Mouse (Mus musculus) macrophage (primary cell): ENCODE data around the gene Rragd. TPM values are rescaled to one million over a fixed set of nuclear protein-coding genes. Genes with fewer than 3 reads are reported as not detected.
"Not testable (repeated sequence)": the region's sequence is repeated elsewhere in the genome, so short reads cannot be mapped to it uniquely, and the experiment has no call there.

ENCODE experiments used
- H3K27ac ChIP-seq: fragments of 350-480 bp; formaldehyde crosslinking; 2 replicates; pipeline ENCODE4 v1.9.0; 2021
- H3K36me3 ChIP-seq: fragments of 350-480 bp; formaldehyde crosslinking; 2 replicates; pipeline ENCODE4 v1.9.0; 2021; ENCODE audit errors: inconsistent target
- H3K4me3 ChIP-seq: fragments of 350-480 bp; formaldehyde crosslinking; 2 replicates; pipeline ENCODE4 v1.9.0; 2021; ENCODE audit errors: inconsistent target
- H3K79me2 ChIP-seq: fragments of 350-480 bp; formaldehyde crosslinking; 2 replicates; pipeline ENCODE4 v1.9.0; 2021; ENCODE audit errors: inconsistent target
- WGBS: methylation state at CpG from one replicate; pipeline ENCODE4 v1.1.7; 2026; ENCODE audit warnings: inconsistent platforms; ENCODE audit not compliant: missing documents; 5-methylcytosine and 5-hydroxymethylcytosine counted together
- polyA plus RNA-seq: library from polyadenylated mRNA; stranded (reverse); fragments of 250-400 nt; gene quantifications from 3 replicates; pipeline ENCODE4 v1.2.4, GENCODE M21; 2018; ENCODE audit warnings: inconsistent platforms

The Rragd gene
- polyA plus RNA-seq, 1 experiment from 2014 or later = 29.9 TPM

DNA sequence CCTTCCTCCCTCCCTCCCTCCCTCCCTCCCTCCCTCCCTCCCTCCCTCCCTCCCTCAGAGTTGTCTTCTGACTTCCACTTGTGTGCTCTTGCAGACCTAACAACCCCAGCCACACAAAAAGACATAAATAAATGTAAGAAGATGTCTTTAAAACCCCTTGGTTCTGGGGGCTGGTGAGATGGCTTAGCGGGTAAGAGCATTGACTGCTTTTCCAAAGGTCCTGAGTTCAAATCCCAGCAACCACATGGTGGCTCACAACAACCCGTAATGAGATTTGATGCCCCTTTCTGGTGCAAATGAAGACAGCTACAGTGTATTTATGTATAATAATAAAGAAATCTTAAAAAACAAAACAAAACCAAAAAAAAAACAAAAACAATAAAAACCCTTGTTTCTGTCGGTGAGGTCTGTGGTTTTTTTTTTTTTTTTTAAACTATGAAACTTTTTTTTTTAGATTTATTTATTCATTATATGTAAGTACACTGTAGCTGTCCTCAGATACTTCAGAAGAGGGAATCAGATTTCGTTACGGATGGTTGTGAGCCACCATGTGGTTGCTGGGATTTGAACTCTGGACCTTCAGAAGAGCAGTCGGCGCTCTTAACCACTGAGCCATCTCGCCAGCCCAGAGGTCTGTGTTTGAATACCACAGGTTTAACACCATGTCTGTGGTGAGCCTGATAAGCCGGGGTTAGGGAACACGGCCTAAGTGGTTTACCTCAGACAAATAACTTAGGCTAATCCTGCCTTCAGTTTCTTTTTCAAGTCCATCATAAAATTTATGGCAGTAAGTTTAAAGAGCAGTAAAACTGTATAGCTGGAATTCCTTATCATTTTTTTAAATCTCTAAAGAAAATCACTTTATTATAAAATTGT, 23.0 kb downstream of the Rragd start:
- H3K4me3 ChIP-seq, H3K79me2 ChIP-seq, H3K36me3 ChIP-seq, H3K27ac ChIP-seq: not testable (repeated sequence)
- WGBS = 68% methylated on average over 10 of the region's 10 CpGs

DNA sequence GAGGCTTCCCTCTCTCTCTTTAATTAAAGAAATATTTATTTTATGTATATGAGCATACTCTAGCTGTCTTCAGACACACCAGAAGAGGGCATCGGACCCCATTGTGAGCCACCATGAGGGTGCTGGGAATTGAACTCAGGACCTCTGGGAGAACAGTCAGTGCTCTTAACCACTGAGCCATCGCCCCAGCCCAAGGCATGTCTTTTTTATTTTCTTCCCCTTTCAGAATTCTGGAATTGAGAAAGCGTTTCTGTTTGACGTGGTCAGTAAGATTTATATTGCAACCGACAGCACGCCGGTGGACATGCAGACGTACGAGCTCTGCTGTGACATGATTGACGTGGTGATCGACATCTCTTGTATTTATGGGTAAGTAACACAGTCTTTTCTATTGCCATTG, 24.0 kb downstream of the Rragd start:
- 80% methylated on average over 9 of the region's 11 CpGs for WGBS

DNA sequence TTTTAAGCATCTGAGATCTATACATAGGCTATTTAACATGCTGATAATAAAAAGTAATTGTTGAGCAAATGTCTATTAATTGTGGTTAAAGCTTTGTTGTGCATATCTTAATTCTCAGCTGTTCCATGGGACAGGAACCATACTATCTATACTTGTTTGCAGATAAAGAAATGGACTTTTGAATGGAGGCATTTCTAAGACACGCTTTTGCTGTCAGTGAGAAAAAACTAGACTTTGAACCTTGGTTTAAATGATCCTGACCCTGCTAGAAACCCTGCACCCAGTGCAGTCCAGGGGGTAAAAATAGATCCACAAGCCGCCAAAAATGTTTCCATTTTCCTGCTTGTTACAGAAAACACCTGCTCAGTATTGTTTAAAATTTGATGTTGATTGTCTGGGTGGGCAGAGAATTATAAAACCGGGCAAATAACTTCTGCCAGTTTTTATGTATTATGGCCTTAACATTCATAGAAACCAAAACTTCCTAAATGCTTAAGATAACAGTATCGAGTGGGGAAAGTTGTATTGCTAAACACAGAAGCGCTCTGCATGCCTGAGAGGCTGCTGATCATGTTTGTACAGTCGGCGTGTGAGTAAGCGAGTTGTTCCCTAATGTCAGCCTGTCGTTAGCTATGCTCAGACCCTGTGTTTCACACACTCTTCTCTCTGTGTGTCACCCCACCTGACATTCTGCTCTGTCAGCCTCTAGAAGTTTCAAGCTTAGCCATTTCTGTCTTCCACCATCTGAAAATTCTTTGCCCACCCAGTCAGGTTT, 24.8 kb downstream of the Rragd start:
- H3K36me3 ChIP-seq = no peaks in the 10 kb centered on the region
- no peak overlapping the region for H3K27ac ChIP-seq
- no peak overlapping the region for H3K4me3 ChIP-seq
- no peaks in the 10 kb centered on the region for H3K79me2 ChIP-seq
- WGBS = 84% methylated on average over 9 of the region's 9 CpGs

More for the DNA sequence above, 24.0 kb downstream of the Rragd start:
- Histone ChIP-seq H3K4me3 (no peak overlapping the region), H3K27ac (no peak overlapping the region), H3K79me2 (no peaks in the 10 kb centered on the region), H3K36me3 (no peaks in the 10 kb centered on the region)

GRCm38 (mm10) chr4:33010078-33010477, 27.2 kb downstream of the Rragd start:
- H3K79me2 ChIP-seq = no peaks in the 10 kb centered on the region
- H3K4me3 ChIP-seq = no peak overlapping the region
- no peak overlapping the region for H3K27ac ChIP-seq
- no peaks in the 10 kb centered on the region for H3K36me3 ChIP-seq
- 89% methylated on average over 1 of the region's 1 CpGs for WGBS

DNA sequence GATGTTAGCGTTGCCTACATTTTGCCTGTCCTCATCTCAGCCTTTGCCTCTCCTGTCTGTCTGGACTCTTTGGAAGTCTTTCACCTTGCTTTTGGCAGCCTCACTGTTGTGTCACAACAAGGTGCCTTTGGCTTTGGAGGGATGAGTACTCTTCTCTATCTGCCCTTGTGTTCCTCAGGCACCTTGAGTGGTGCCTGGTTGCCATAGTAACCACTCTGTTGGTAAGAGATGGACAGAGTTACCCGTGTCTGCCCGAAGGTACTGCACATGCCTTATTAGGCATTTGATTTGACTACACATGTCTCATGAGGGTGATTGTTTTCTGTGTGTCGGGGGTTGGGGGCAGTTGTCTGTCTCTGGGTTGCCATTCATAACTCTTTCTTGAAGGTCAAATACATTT, 29.6 kb downstream of the Rragd start:
- WGBS = 88% methylated on average over 4 of the region's 4 CpGs
- Histone ChIP-seq H3K27ac (no peak overlapping the region), H3K36me3 (no peaks in the 10 kb centered on the region), H3K79me2 (no peaks in the 10 kb centered on the region), H3K4me3 (no peak overlapping the region)

DNA sequence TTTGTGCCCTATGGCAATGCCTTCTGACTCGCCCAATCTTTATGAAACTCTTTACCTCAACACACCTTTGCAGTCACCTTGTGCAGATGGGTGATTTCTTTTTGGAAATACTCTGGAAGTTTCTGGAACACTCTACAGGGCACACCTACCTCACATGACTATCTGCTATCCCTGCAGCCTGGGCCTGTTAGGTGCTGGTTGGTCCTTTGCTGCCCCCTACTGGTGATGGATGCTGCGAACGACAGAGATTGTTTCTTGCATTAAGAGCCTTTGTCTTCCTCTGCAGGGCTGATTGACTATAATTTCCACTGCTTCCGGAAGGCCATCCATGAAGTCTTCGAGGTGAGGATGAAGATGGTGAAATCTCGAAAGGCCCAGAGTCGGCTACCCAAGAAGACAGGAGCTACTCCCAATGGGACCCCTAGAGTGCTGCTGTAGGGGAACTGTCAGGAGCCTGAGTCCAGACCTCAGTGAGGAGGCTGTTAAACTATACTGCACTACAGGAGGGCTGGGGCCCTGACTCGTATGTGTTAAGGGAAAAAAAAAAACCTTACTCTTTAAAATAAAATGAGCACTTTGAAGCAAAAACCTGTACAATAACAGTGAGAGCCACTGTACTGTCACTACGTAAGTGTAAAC, 35.6 kb downstream of the Rragd start:
- no peak overlapping the region for H3K27ac ChIP-seq
- no peaks in the 10 kb centered on the region for H3K79me2 ChIP-seq
- no peaks in the 10 kb centered on the region for H3K36me3 ChIP-seq
- 34% methylated on average over 9 of the region's 9 CpGs for WGBS
- H3K4me3 ChIP-seq = no peak overlapping the region

- no peak overlapping the region for H3K27ac ChIP-seq
- H3K36me3 ChIP-seq = no peaks in the 10 kb centered on the region
- WGBS = 85% methylated on average over 8 of the region's 8 CpGs
- H3K79me2 ChIP-seq = no peaks in the 10 kb centered on the region
- H3K4me3 ChIP-seq = no peak overlapping the region
Measured at GRCm38 (mm10) chr4:33024420-33024819, 41.6 kb downstream of the Rragd start.

GRCm38 (mm10) chr4:33029104-33029503, 46.3 kb downstream of the Rragd start:
- Histone ChIP-seq H3K4me3 (no peak overlapping the region), H3K27ac (no peak overlapping the region), H3K36me3 (no peaks in the 10 kb centered on the region), H3K79me2 (peaks cover 25% of the 10 kb centered on the region)
- 99% methylated on average over 7 of the region's 7 CpGs for WGBS

GRCm38 (mm10) chr4:33030264-33031194, 47.7 kb downstream of the Rragd start:
- WGBS = 14% methylated on average over 54 of the region's 55 CpGs
- Histone ChIP-seq H3K27ac (0 out of 2 replicates have a peak overlapping the region, but pooled peaks have one; percentile 22), H3K36me3 (no peaks in the 10 kb centered on the region), H3K4me3 (peak overlapping the region; percentile 60), H3K79me2 (peaks cover 39% of the 10 kb centered on the region)

DNA sequence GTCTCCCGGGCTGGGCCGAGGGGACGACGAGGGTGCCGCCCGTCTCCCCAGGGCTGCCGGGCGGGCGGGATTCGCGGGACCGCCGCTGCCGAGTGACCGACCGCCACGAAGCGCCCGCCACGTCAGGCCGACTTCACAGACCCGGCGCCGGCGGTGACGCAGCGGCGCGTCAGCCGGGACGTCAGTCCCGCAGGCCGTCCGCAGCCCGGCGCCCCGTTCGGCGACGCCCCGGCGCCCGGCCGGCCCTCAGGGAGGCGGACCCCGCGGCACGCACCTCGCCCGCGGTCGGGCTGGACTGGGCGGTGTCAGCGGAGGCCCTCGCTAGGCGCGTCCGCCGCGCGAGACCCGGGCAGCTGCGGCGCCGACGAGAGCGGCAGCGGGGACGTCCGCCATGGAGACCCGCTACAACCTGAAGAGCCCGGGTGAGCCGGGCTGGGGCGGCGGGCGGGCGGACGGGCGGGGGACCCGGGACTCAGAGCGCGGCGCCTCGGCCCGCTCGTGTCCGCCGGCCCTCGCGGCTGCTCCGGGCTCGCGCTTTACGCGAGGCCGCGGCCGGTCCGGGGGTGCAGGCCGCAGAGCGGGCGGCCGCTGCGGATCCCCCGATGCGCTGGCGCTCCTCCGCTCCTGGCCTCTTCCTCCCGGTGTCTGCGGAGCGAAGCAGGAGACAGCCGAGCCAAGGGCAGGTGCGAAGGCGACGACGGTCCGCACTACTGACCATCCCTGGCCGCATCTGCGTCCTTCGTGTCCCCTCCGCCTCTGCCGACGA, 48.5 kb downstream of the Rragd start, which contains the start of gene Ube2j1:
TSS of gene Ube2j1 (plus strand) at position 222 of the 766 bp plus-strand sequence.
- H3K79me2 ChIP-seq = peaks cover 47% of the 10 kb centered on the region
- peak within 1 kb of the TSS; percentile 63 for H3K4me3 ChIP-seq
- H3K36me3 ChIP-seq = 0 out of 2 replicates have a peak, but pooled peaks cover 8% of the 10 kb centered on the region
- 0 out of 2 replicates have a peak within 1 kb of the TSS, but pooled peaks have one; percentile 22 for H3K27ac ChIP-seq
- WGBS = under 1% methylated on average over 117 of the region's 123 CpGs

GRCm38 (mm10) chr4:33032045-33032444, 49.2 kb downstream of the Rragd start:
- H3K4me3 ChIP-seq = peak overlapping the region; percentile 63
- H3K36me3 ChIP-seq = 0 out of 2 replicates have a peak, but pooled peaks cover 10% of the 10 kb centered on the region
- H3K27ac ChIP-seq = no peak overlapping the region
- H3K79me2 ChIP-seq = peaks cover 54% of the 10 kb centered on the region
- WGBS = 47% methylated on average over 4 of the region's 4 CpGs

- Histone ChIP-seq H3K79me2 (peaks cover 60% of the 10 kb centered on the region), H3K4me3 (no peak overlapping the region), H3K36me3 (0 out of 2 replicates have a peak, but pooled peaks cover 16% of the 10 kb centered on the region), H3K27ac (no peak overlapping the region)
- WGBS = 69% methylated on average over 6 of the region's 6 CpGs
Measured at GRCm38 (mm10) chr4:33033515-33033914, 50.7 kb downstream of the Rragd start.

DNA sequence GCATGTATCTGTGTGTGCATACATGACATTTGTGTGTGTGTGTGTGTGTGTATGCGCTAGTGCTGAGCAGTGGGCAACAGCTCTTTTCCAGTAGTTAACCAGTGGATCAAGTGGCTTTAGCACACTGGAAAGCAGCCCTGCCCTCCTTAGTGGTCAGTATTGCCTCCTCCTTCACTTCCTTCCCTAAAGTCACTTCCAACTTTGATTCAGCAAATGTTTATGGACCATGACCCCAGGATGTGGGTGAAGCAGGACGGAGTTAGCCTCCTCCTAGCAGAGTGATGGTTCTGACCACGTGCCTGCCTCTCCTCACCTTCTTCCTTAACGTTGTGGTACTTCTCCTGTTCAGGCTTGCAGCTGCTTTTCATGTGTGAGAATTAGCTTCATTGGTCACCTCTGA, 57.0 kb downstream of the Rragd start:
- 62% methylated on average over 4 of the region's 4 CpGs for WGBS
- Histone ChIP-seq H3K36me3 (peaks cover 63% of the 10 kb centered on the region), H3K79me2 (peaks cover 29% of the 10 kb centered on the region), H3K4me3 (no peak overlapping the region), H3K27ac (no peak overlapping the region)
